Mouse (Mus musculus) activated CD4-positive, CD25-positive, alpha-beta regulatory T cell, adult 9 weeks (primary cell): ENCODE results near the gene Psmd4. TPM values are rescaled to one million over a fixed set of nuclear protein-coding genes. Genes with fewer than 3 reads are reported as not detected.

Source experiments
- polyA plus RNA-seq: library from polyadenylated mRNA; unstranded; fragments of 100-300 nt; shearing (Covaris generic); gene quantifications from one replicate; pipeline ENCODE4 v1.2.1, GENCODE M21; 2017

Psmd4 gene
- polyA plus RNA-seq = 296 TPM

DNA sequence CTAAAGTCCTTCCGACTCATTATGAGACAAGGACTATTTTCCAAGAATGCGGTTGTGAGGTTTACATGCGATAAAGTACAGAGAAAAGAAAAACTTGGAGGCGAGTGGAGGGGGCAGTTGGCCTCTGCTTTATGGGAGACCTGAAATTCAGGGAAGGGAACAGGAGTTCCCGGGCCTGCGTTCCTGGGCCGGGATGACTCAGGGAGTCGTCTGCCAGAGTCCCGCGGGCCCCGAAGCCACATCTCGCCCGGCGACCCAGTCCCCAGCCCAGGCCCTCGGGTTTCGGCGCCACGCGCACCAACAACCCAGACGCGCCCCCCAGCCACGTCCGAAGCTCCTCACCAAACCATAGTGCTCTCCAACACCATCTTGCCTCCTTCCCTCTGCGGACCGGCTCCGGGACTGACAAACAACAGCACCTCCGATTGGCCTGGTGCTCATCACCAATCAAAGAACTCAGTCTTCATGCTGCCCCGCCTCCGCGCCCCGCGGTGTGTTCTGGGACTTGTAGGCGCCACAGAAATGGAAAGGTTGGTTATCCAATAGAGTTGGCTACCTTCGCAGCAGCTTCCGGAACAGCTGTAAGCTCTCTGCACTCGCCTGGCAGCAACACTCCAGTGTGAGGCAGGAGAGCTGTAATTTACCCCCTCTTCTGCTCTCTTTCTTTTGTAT is at the start of gene Psmd4:
Gene Psmd4, minus strand, starts transcription at position 449 of the 672 bp plus-strand sequence.

DNA sequence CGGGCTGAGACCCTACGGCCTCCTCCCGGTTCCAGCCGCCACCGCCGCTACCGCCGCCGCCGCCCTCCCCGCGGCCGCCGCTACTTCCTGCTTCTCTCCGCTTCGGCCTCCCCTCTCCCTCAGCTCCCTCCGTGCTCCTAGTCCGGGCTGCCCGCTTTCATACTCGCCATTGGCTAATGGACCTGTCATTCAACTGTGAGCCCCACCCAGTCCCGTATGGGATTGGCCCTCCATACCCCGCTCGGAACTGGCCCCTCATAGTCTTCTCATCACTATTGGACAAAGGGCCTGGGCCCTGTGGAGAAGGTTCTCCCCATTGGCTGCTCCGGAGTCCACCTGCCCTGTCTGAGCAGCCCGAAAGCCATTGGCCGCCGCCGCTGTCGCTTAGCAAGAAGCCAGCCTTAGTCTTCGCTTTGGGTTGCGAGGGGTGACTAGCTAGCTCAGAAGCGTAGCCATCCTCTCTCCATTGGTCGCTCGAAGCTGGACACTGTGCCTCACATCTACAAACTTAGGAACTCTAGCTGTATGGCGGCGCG is 27.0 kb downstream of the Psmd4 start, which contains the start of gene Zfp687:
Gene Zfp687, minus strand, starts transcription at position 112 of the 536 bp plus-strand sequence.

Other genes with a start within 250 kb of the Psmd4 start
- gene Pogz, start 205.0 kb downstream of the Psmd4 start, polyA plus RNA-seq = 17.9 TPM
- gene Psmb4, start 155.7 kb downstream of the Psmd4 start, polyA plus RNA-seq = 382 TPM
- 4.7 TPM for gene Selenbp1, start 109.6 kb downstream of the Psmd4 start, polyA plus RNA-seq
- 22.5 TPM for gene Rfx5, start 88.5 kb downstream of the Psmd4 start, polyA plus RNA-seq
- 17.3 TPM for gene Pi4kb, start 67.9 kb downstream of the Psmd4 start, polyA plus RNA-seq
- 84.8 TPM for gene Zfp687, start 27.2 kb downstream of the Psmd4 start, polyA plus RNA-seq
- gene Pip5k1a, start 64.3 kb upstream of the Psmd4 start, polyA plus RNA-seq = 36.4 TPM
- gene Vps72, start 68.4 kb upstream of the Psmd4 start, polyA plus RNA-seq = 118 TPM
- 2.9 TPM for gene Tmod4, start 81.9 kb upstream of the Psmd4 start, polyA plus RNA-seq
- 117 TPM for gene Scnm1, start 91.4 kb upstream of the Psmd4 start, polyA plus RNA-seq
- gene Lysmd1, start 91.5 kb upstream of the Psmd4 start, polyA plus RNA-seq = 31.2 TPM
- gene Tnfaip8l2, start 99.7 kb upstream of the Psmd4 start, polyA plus RNA-seq = 264 TPM
- gene Sema6c, start 117.8 kb upstream of the Psmd4 start, polyA plus RNA-seq = 0.38 TPM
- gene Gabpb2, start 175.3 kb upstream of the Psmd4 start, polyA plus RNA-seq = 37.4 TPM
- gene Cdc42se1, start 186.1 kb upstream of the Psmd4 start, polyA plus RNA-seq = 440 TPM
- 8.8 TPM for gene Mllt11, start 189.6 kb upstream of the Psmd4 start, polyA plus RNA-seq
- gene Gm128, start 199.0 kb upstream of the Psmd4 start, polyA plus RNA-seq = 0.97 TPM
- not detected for gene Bnipl, start 208.6 kb upstream of the Psmd4 start, polyA plus RNA-seq
- 28.8 TPM for gene Mindy1, start 238.7 kb upstream of the Psmd4 start, polyA plus RNA-seq
- 7.2 TPM for gene Prune1, start 239.5 kb upstream of the Psmd4 start, polyA plus RNA-seq